Mouse (Mus musculus) heart, embryonic 10.5 days (tissue): ENCODE measurements around the gene Elf4. TPM values are rescaled to one million over a fixed set of nuclear protein-coding genes. Genes with fewer than 3 reads are reported as not detected.

Source experiments
- DNase-seq: peaks from one replicate; pipeline ENCODE4 v3.0.0-alpha.2; 2017; ENCODE audit warnings: low spot score
- H3K27ac ChIP-seq: fragments of 300-500 bp; sonication (generic); 2 replicates; pipeline ENCODE4 v1.5.1; 2016; ENCODE audit warnings: mild to moderate bottlenecking
- H3K27me3 ChIP-seq: fragments of 300-500 bp; sonication (generic); 2 replicates; pipeline ENCODE4 v1.6.1; 2016; ENCODE audit warnings: mild to moderate bottlenecking; ENCODE audit not compliant: poor library complexity, insufficient read depth, severe bottlenecking
- H3K36me3 ChIP-seq: fragments of 300-500 bp; sonication (generic); 2 replicates; pipeline ENCODE4 v1.6.1; 2016; ENCODE audit warnings: mild to moderate bottlenecking, moderate library complexity
- H3K4me1 ChIP-seq: fragments of 300-500 bp; sonication (generic); 2 replicates; pipeline ENCODE4 v1.6.1; 2016; ENCODE audit warnings: mild to moderate bottlenecking
- H3K4me3 ChIP-seq: fragments of 300-500 bp; sonication (generic); 2 replicates; pipeline ENCODE4 v1.5.1; 2016; ENCODE audit warnings: mild to moderate bottlenecking, moderate library complexity
- H3K9me3 ChIP-seq: fragments of 300-500 bp; sonication (generic); 2 replicates; pipeline ENCODE4 v1.6.1; 2016; ENCODE audit warnings: mild to moderate bottlenecking, moderate library complexity
- WGBS: fragments of 180-500 bp; shearing (Covaris S2); methylation state at CpG from one replicate; pipeline ENCODE4 v1.1.7; 2016; 5-methylcytosine and 5-hydroxymethylcytosine counted together
- polyA plus RNA-seq: library from polyadenylated mRNA; unstranded; fragments of >200 nt; fragmentation: Nextera tagmentation; extraction: Ambion mirVana; gene quantifications from 2 replicates; pipeline ENCODE4 v1.2.1, GENCODE M21; 2016

The Elf4 gene
- polyA plus RNA-seq, 1 experiment from 2014 or later = 9.9 TPM

- H3K9me3 ChIP-seq = no peaks in the 10 kb centered on the region
- no peaks in the 10 kb centered on the region; the same call in 1 of the 2 replicates for H3K27me3 ChIP-seq
- no peak overlapping the region for H3K27ac ChIP-seq
- no peak for DNase-seq
- H3K4me3 ChIP-seq = no peak overlapping the region
- H3K36me3 ChIP-seq = no peaks in the 10 kb centered on the region
- WGBS = 64% methylated on average over 15 of the region's 15 CpGs
- peaks cover 25% of the 10 kb centered on the region for H3K4me1 ChIP-seq
Observed at GRCm38 (mm10) chrX:48432599-48433526, 30.1 kb downstream of the Elf4 start.

- H3K9me3 ChIP-seq = no peaks in the 10 kb centered on the region
- no peak overlapping the region for H3K4me3 ChIP-seq
- peaks cover 41% of the 10 kb centered on the region for H3K4me1 ChIP-seq
- H3K27ac ChIP-seq = no peak overlapping the region
- 33% methylated on average over 6 of the region's 6 CpGs for WGBS
- no peak for DNase-seq
- H3K27me3 ChIP-seq = no peaks in the 10 kb centered on the region; the same call in 1 of the 2 replicates
- no peaks in the 10 kb centered on the region for H3K36me3 ChIP-seq
Observed at GRCm38 (mm10) chrX:48429538-48429937, 33.4 kb downstream of the Elf4 start.

GRCm38 (mm10) chrX:48429100-48429499 is 33.8 kb downstream of the Elf4 start:
- no peak overlapping the region for H3K27ac ChIP-seq
- H3K36me3 ChIP-seq = no peaks in the 10 kb centered on the region
- H3K4me3 ChIP-seq = no peak overlapping the region
- H3K27me3 ChIP-seq = no peaks in the 10 kb centered on the region; the same call in 1 of the 2 replicates
- peaks cover 45% of the 10 kb centered on the region for H3K4me1 ChIP-seq
- H3K9me3 ChIP-seq = no peaks in the 10 kb centered on the region
- DNase-seq = no peak

- 80% methylated on average over 8 of the region's 8 CpGs for whole genome bisulfite sequencing
- Histone ChIP-seq H3K27me3 (no peaks in the 10 kb centered on the region; the same call in 1 of the 2 replicates), H3K9me3 (no peaks in the 10 kb centered on the region), H3K4me1 (peaks cover 42% of the 10 kb centered on the region), H3K36me3 (no peaks in the 10 kb centered on the region), H3K27ac (no peak overlapping the region), H3K4me3 (no peak overlapping the region)
- no peak for DNase-seq
Observed at GRCm38 (mm10) chrX:48428642-48429041, 34.3 kb downstream of the Elf4 start.

GRCm38 (mm10) chrX:48428241-48428640 is 34.7 kb downstream of the Elf4 start:
- Histone ChIP-seq H3K27ac (no peak overlapping the region), H3K4me3 (no peak overlapping the region), H3K27me3 (no peaks in the 10 kb centered on the region; the same call in 1 of the 2 replicates), H3K4me1 (peaks cover 38% of the 10 kb centered on the region), H3K9me3 (no peaks in the 10 kb centered on the region), H3K36me3 (no peaks in the 10 kb centered on the region)
- DNase-seq = no peak
- WGBS = 51% methylated on average over 6 of the region's 6 CpGs

- 46% methylated on average over 7 of the region's 7 CpGs for WGBS
- no peaks in the 10 kb centered on the region for H3K9me3 ChIP-seq
- no peak overlapping the region for H3K4me3 ChIP-seq
- H3K27ac ChIP-seq = no peak overlapping the region
- peaks cover 30% of the 10 kb centered on the region for H3K4me1 ChIP-seq
- H3K36me3 ChIP-seq = no peaks in the 10 kb centered on the region
- DNase-seq = no peak
- no peaks in the 10 kb centered on the region; the same call in 1 of the 2 replicates for H3K27me3 ChIP-seq
Observed at GRCm38 (mm10) chrX:48425280-48425679, 37.7 kb downstream of the Elf4 start.

- Histone ChIP-seq H3K27me3 (no peaks in the 10 kb centered on the region; the same call in 1 of the 2 replicates), H3K27ac (no peak overlapping the region; the same call in 1 of the 2 replicates), H3K4me1 (peaks cover 26% of the 10 kb centered on the region), H3K4me3 (no peak overlapping the region), H3K9me3 (no peaks in the 10 kb centered on the region), H3K36me3 (0 out of 2 replicates have a peak, but pooled peaks cover 1% of the 10 kb centered on the region)
- no peak for DNase-seq
- 38% methylated on average over 3 of the region's 3 CpGs for WGBS
Observed at GRCm38 (mm10) chrX:48424583-48424982, 38.3 kb downstream of the Elf4 start.

- H3K4me1 ChIP-seq = peaks cover 23% of the 10 kb centered on the region
- WGBS = 64% methylated on average over 1 of the region's 1 CpGs
Observed at GRCm38 (mm10) chrX:48423671-48424070, 39.3 kb downstream of the Elf4 start.

GRCm38 (mm10) chrX:48422986-48423385 is 39.9 kb downstream of the Elf4 start:
- Histone ChIP-seq H3K9me3 (no peaks in the 10 kb centered on the region), H3K27ac (no peak overlapping the region), H3K36me3 (peaks cover 15% of the 10 kb centered on the region; the same call in 1 of the 2 replicates), H3K4me1 (peaks cover 21% of the 10 kb centered on the region), H3K27me3 (no peaks in the 10 kb centered on the region), H3K4me3 (no peak overlapping the region)
- 37% methylated on average over 4 of the region's 4 CpGs for WGBS
- no peak for DNase-seq

More at GRCm38 (mm10) chrX:48423671-48424070, 39.3 kb downstream of the Elf4 start:
- Histone ChIP-seq H3K4me3 (no peak overlapping the region), H3K27me3 (no peaks in the 10 kb centered on the region), H3K9me3 (no peaks in the 10 kb centered on the region), H3K36me3 (peaks cover 8% of the 10 kb centered on the region; the same call in 1 of the 2 replicates), H3K27ac (no peak overlapping the region)
- DNase-seq = no peak

GRCm38 (mm10) chrX:48418417-48418816 is 44.5 kb downstream of the Elf4 start:
- Histone ChIP-seq H3K9me3 (no peaks in the 10 kb centered on the region), H3K27ac (no peak overlapping the region), H3K4me3 (no peak overlapping the region), H3K36me3 (peaks cover 49% of the 10 kb centered on the region), H3K4me1 (no peaks in the 10 kb centered on the region), H3K27me3 (no peaks in the 10 kb centered on the region)
- DNase-seq = no peak
- WGBS = 83% methylated on average over 2 of the region's 2 CpGs

- H3K27ac ChIP-seq = no peak overlapping the region
- no peaks in the 10 kb centered on the region; the same call in 1 of the 2 replicates for H3K27me3 ChIP-seq
- H3K36me3 ChIP-seq = peaks cover 46% of the 10 kb centered on the region
- H3K4me3 ChIP-seq = no peak overlapping the region
- no peaks in the 10 kb centered on the region for H3K4me1 ChIP-seq
- DNase-seq = no peak
- no peaks in the 10 kb centered on the region for H3K9me3 ChIP-seq
- 77% methylated on average over 5 of the region's 5 CpGs for WGBS
Observed at GRCm38 (mm10) chrX:48414291-48414690, 48.6 kb downstream of the Elf4 start.

- no peak overlapping the region for H3K4me3 ChIP-seq
- WGBS = 75% methylated on average over 6 of the region's 6 CpGs
- no peaks in the 10 kb centered on the region for H3K4me1 ChIP-seq
- no peaks in the 10 kb centered on the region; the same call in 1 of the 2 replicates for H3K27me3 ChIP-seq
- H3K27ac ChIP-seq = no peak overlapping the region
- no peak for DNase-seq
- H3K9me3 ChIP-seq = no peaks in the 10 kb centered on the region
- peaks cover 31% of the 10 kb centered on the region for H3K36me3 ChIP-seq
Observed at GRCm38 (mm10) chrX:48412629-48413028, 50.3 kb downstream of the Elf4 start.

- no peak for DNase-seq
- Histone ChIP-seq H3K4me3 (peak overlapping the region; percentile 51), H3K36me3 (peaks cover 24% of the 10 kb centered on the region), H3K9me3 (no peaks in the 10 kb centered on the region), H3K27ac (no peak overlapping the region), H3K4me1 (0 out of 2 replicates have a peak, but pooled peaks cover 2% of the 10 kb centered on the region), H3K27me3 (no peaks in the 10 kb centered on the region; the same call in 1 of the 2 replicates)
- WGBS = 22% methylated on average over 7 of the region's 7 CpGs
Observed at GRCm38 (mm10) chrX:48410388-48410776, 52.5 kb downstream of the Elf4 start.
